Mouse (Mus musculus) thymus, adult 2 months (tissue): ENCODE measurements around the gene Rpl14.
"Not testable (repeated sequence)": the region's sequence is repeated elsewhere in the genome, so short reads cannot be mapped to it uniquely, and the experiment has no call there.

Source experiments
- CTCF ChIP-seq: fragments of 200-500 bp; IDR thresholded peaks from 2 replicates; pipeline ENCODE4 v1.5.1; 2012; ENCODE audit warnings: mild to moderate bottlenecking, control low read depth, low read length, moderate library complexity, borderline replicate concordance; ENCODE audit not compliant: control insufficient read depth, poor library complexity, insufficient read depth; ENCODE audit errors: extremely low read depth
- POLR2A ChIP-seq: fragments of 200-500 bp; IDR thresholded peaks from 2 replicates; pipeline ENCODE4 v1.6.1; 2012; ENCODE audit warnings: mild to moderate bottlenecking, low read length, control low read depth, moderate library complexity; ENCODE audit not compliant: control insufficient read depth, poor library complexity, insufficient read depth; ENCODE audit errors: extremely low read depth

GRCm38 (mm10) chr9:120533446-120533950 lies 37.7 kb upstream of the Rpl14 start:
- not testable (repeated sequence) for TF ChIP-seq CTCF, POLR2A
